Mouse (Mus musculus) left cerebral cortex, postnatal 4 days (tissue): ENCODE results near the gene Ccdc169. TPM values are rescaled to one million over a fixed set of nuclear protein-coding genes. Genes with fewer than 3 reads are reported as not detected.
"Not testable (repeated sequence)": the region's sequence is repeated elsewhere in the genome, so short reads cannot be mapped to it uniquely, and the experiment has no call there.

Experiments
- DNase-seq: peaks from one replicate; pipeline ENCODE4 v3.0.0-alpha.2; 2022
- intact Hi-C: fragments of 180-260 bp; cut with DNase I; formaldehyde crosslinking; loops from one replicate; pipeline ENCODE4 v1.15.1; 2025
- microRNA-seq: library from miRNA; unstranded; fragments of <30 nt; microRNA quantifications from one replicate; pipeline ENCODE4 v1.2.0, GENCODE M21; 2022
- total RNA-seq, 2 experiments: library from RNA; stranded (reverse); gene quantifications; 2 replicates each; pipeline ENCODE4 v1.2.3; 2021

The Ccdc169 gene
- total RNA-seq, 2 experiments from 2014 or later: 0.22 to 0.44 TPM

GRCm38 (mm10) chr3:55191668-55192067, 54.5 kb downstream of the Ccdc169 start:
- no peak for DNase-seq
- intact Hi-C loops: no loop called here

- intact Hi-C loops: no loop called here
- no peak for DNase-seq
Observed at GRCm38 (mm10) chr3:55193351-55193750, 56.2 kb downstream of the Ccdc169 start.

DNA sequence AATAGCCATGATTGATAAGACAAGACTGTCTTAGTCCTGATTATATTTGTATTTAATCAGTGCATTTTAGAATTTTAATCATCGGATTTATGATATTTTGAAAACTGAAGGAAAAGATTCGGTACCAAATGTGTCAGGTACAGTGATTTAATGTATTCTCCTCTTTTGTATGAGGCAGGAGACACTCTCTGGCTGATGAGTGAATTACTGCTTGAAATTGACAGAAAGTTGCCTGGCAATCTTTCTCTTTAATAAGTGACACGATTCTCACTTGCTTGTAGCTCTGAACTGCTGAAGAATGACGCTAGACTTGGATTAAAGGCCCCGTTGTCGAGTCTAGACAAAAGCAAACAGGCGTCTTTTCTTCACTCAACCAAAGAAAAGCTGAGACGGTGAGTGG, 57.7 kb downstream of the Ccdc169 start:
- intact Hi-C loops: no loop called here
- DNase-seq: no peak

DNA sequence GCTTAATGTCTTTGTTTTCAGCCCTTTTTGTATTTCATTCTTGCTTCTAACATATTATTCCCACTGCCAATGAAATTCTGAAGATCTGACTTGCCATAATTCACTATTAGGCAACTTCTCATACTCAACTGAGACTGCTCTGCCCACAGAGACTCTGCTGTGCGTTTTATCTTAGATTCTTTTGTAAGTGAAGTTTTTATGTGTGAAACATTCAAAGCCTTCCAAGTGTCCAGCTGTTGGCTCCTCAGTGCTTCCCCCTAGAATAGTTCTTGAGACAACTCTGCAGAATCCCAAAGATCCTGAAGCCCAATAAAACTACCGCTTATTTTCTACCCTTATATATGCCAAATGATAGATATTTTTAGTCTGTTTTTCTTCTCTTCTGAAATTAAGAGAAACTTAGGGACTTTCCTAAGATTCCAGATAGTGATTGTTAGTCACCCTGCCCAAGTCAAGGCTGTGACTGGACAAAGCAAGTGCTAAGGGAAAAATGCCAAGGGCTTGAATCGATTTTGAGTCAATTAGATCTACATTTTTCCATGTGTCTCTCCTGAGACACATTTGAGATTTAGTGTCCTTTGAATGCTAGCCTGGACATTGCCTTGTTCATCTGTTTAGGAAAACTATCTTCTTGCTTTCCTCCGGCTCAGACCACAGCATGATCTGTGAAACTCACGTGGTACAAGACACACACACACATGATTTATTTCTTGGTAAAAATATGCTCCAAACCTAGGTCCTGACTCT, 58.6 kb downstream of the Ccdc169 start:
- intact Hi-C loops: no loop called here
- no peak for DNase-seq

GRCm38 (mm10) chr3:55196328-55196710, 59.2 kb downstream of the Ccdc169 start:
- DNase-seq: peak; percentile 58
- intact Hi-C loops: no loop called here

- intact Hi-C loops, DNase-seq: not testable (repeated sequence)
Observed at GRCm38 (mm10) chr3:55203621-55204020, 66.5 kb downstream of the Ccdc169 start.

DNA sequence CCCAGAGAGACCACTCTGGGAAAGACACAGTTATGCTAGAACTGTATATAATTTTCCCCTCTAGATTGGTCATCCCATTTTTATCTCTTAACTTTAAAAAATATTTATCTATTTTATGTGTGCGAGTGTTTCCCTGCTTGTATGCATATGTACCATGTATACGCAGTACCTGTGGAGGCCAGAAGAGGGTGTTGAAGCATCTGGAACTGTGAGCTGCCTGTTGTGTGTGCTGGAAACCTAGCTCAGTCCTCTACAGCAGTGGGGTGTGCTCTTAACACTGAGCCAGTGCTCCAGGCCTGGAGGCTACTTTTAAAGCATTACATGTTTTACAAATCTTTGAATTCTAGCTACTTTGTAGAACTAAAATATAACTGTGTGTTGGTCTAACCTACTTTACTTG, 69.3 kb downstream of the Ccdc169 start:
- DNase-seq: no peak
- intact Hi-C loops: no loop called here

GRCm38 (mm10) chr3:55207665-55208064, 70.5 kb downstream of the Ccdc169 start:
- DNase-seq: peak; percentile 35
- intact Hi-C loops: no loop called here

GRCm38 (mm10) chr3:55212254-55212653, 75.1 kb downstream of the Ccdc169 start:
- intact Hi-C loops: no loop called here
- DNase-seq: no peak

GRCm38 (mm10) chr3:55213785-55214184, 76.6 kb downstream of the Ccdc169 start:
- no peak for DNase-seq
- intact Hi-C loops: no loop called here

DNA sequence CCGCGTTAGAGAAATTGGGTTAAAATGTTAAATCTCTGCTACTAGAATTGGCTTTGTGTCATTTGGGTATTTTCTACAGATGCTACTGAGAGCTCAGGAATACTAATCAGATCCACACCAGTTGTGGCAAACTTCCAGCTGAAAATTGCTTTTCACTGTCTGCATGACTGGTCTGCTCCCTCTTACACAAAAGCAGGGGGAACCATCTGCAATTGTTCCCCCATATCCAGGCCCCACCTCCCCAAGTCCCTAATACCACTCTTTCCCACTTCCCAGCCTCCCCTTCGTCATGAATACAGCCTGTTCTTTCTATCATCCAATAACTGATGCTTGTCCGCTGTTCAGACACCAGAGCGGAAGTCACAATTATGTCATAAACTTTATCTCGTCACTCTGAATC, 77.3 kb downstream of the Ccdc169 start:
- intact Hi-C loops: no loop called here
- DNase-seq: no peak

- intact Hi-C loops: no loop called here
- DNase-seq: no peak
Observed at GRCm38 (mm10) chr3:55222502-55222901, 85.4 kb downstream of the Ccdc169 start.

Small RNA genes lying within 50 kb of the gene (microRNA-seq; reads per million reads assigned to microRNA genes)
- gene Gm22029: not detected

Other genes starting within 250 kb of the Ccdc169 start
- 10 to 100 TPM; 32.5 to 39.3 TPM for gene Sertm1, start 221.5 kb upstream of the Ccdc169 start, total RNA-seq
- 1 to 10 TPM; 2.4 to 3.1 TPM for gene Ccna1, start 81.8 kb upstream of the Ccdc169 start, total RNA-seq
- gene Spg20, start 25.2 kb upstream of the Ccdc169 start, total RNA-seq: 10 to 100 TPM; 14.5 to 15.1 TPM
- gene Sohlh2, start 44.7 kb downstream of the Ccdc169 start, total RNA-seq: not detected
- gene Dclk1, start 105.0 kb downstream of the Ccdc169 start, total RNA-seq: 100 to 1,000 TPM; 794 to 803 TPM